Mouse (Mus musculus) hindbrain, embryonic 13.5 days (tissue): ENCODE measurements around the gene Irak2. TPM values are rescaled to one million over a fixed set of nuclear protein-coding genes. Genes with fewer than 3 reads are reported as not detected.
"Not testable (repeated sequence)": the region's sequence is repeated elsewhere in the genome, so short reads cannot be mapped to it uniquely, and the experiment has no call there.

Source experiments
- ATAC-seq: fragments of 200-750 bp; cut with Nextera tagmentation; 2 replicates; pipeline ENCODE4 v1.8.0; 2017; ENCODE audit warnings: moderate TSS enrichment; ENCODE audit not compliant: low FRiP score
- H3K27ac ChIP-seq: fragments of 300-500 bp; sonication (generic); 2 replicates; pipeline ENCODE4 v1.5.1; 2015; ENCODE audit warnings: inconsistent platforms, mild to moderate bottlenecking, moderate library complexity
- H3K27me3 ChIP-seq: fragments of 300-500 bp; sonication (generic); 2 replicates; pipeline ENCODE4 v1.6.1; 2015; ENCODE audit warnings: mild to moderate bottlenecking, inconsistent platforms
- H3K36me3 ChIP-seq: fragments of 300-500 bp; sonication (generic); 2 replicates; pipeline ENCODE4 v1.6.1; 2015; ENCODE audit warnings: mild to moderate bottlenecking, inconsistent platforms
- H3K4me1 ChIP-seq: fragments of 300-500 bp; sonication (generic); replicated peaks from 2 replicates; pipeline ENCODE4 v1.6.1; 2015; ENCODE audit warnings: inconsistent platforms
- H3K4me2 ChIP-seq: fragments of 300-500 bp; sonication (generic); 2 replicates; pipeline ENCODE4 v1.6.1; 2015; ENCODE audit warnings: inconsistent platforms, mild to moderate bottlenecking, moderate library complexity
- H3K4me3 ChIP-seq: fragments of 300-500 bp; sonication (generic); 2 replicates; pipeline ENCODE4 v1.5.1; 2015; ENCODE audit warnings: mild to moderate bottlenecking, inconsistent platforms
- H3K9ac ChIP-seq: fragments of 300-500 bp; sonication (generic); 2 replicates; pipeline ENCODE4 v1.6.1; 2015; ENCODE audit warnings: mild to moderate bottlenecking, inconsistent platforms
- H3K9me3 ChIP-seq: fragments of 300-500 bp; sonication (generic); 2 replicates; pipeline ENCODE4 v1.6.1; 2016; ENCODE audit warnings: inconsistent platforms
- WGBS: fragments of 180-500 bp; shearing (Covaris S2); methylation state at CpG from one replicate; pipeline ENCODE4 v1.1.7; 2015; 5-methylcytosine and 5-hydroxymethylcytosine counted together
- polyA plus RNA-seq: library from polyadenylated mRNA; unstranded; fragments of >200 nt; fragmentation: Nextera tagmentation; extraction: Ambion mirVana; gene quantifications from 2 replicates; pipeline ENCODE4 v1.2.1, GENCODE M21; 2015

Gene Irak2
- polyA plus RNA-seq, 1 experiment from 2014 or later, result 1.7 TPM

GRCm38 (mm10) chr6:113660492-113661352, 22.5 kb downstream of the Irak2 start:
- no peak overlapping the region for H3K4me3 ChIP-seq
- no peak overlapping the region for H3K9ac ChIP-seq
- ATAC-seq, result no peak
- WGBS, result 74% methylated on average over 14 of the region's 14 CpGs
- 0 out of 2 replicates have a peak, but pooled peaks cover 3% of the 10 kb centered on the region for H3K4me1 ChIP-seq
- H3K27me3 ChIP-seq, result no peaks in the 10 kb centered on the region
- H3K9me3 ChIP-seq, result no peaks in the 10 kb centered on the region
- no peak overlapping the region for H3K4me2 ChIP-seq
- H3K27ac ChIP-seq, result no peak overlapping the region
- no peaks in the 10 kb centered on the region for H3K36me3 ChIP-seq

- Histone ChIP-seq H3K27me3 (no peaks in the 10 kb centered on the region), H3K4me2 (no peak overlapping the region), H3K36me3 (no peaks in the 10 kb centered on the region), H3K4me1 (0 out of 2 replicates have a peak, but pooled peaks cover 3% of the 10 kb centered on the region), H3K9me3 (no peaks in the 10 kb centered on the region), H3K9ac (no peak overlapping the region), H3K27ac (no peak overlapping the region), H3K4me3 (no peak overlapping the region)
- WGBS, result 63% methylated on average over 12 of the region's 12 CpGs
- no peak for ATAC-seq
These were observed 23.3 kb downstream of the Irak2 start for GRCm38 (mm10) chr6:113661353-113662241.

GRCm38 (mm10) chr6:113662964-113663700, 24.9 kb downstream of the Irak2 start:
- H3K4me3 ChIP-seq, result no peak overlapping the region
- H3K4me1 ChIP-seq, result 0 out of 2 replicates have a peak, but pooled peaks cover 3% of the 10 kb centered on the region
- H3K27ac ChIP-seq, result no peak overlapping the region
- H3K9me3 ChIP-seq, result no peaks in the 10 kb centered on the region
- H3K4me2 ChIP-seq, result no peak overlapping the region
- 93% methylated on average over 8 of the region's 8 CpGs for WGBS
- no peaks in the 10 kb centered on the region for H3K36me3 ChIP-seq
- no peaks in the 10 kb centered on the region for H3K27me3 ChIP-seq
- no peak overlapping the region for H3K9ac ChIP-seq
- no peak for ATAC-seq

- no peak overlapping the region for H3K4me2 ChIP-seq
- H3K9me3 ChIP-seq, result no peaks in the 10 kb centered on the region
- no peak overlapping the region for H3K27ac ChIP-seq
- H3K9ac ChIP-seq, result no peak overlapping the region
- ATAC-seq, result no peak
- no peaks in the 10 kb centered on the region for H3K36me3 ChIP-seq
- no peaks in the 10 kb centered on the region for H3K27me3 ChIP-seq
- H3K4me1 ChIP-seq, result peaks cover 6% of the 10 kb centered on the region; the same call in 1 of the 2 replicates
- no peak overlapping the region for H3K4me3 ChIP-seq
- 91% methylated on average over 7 of the region's 7 CpGs for WGBS
These were observed 26.0 kb downstream of the Irak2 start for GRCm38 (mm10) chr6:113664305-113664704.

GRCm38 (mm10) chr6:113667611-113668122, 29.4 kb downstream of the Irak2 start:
- H3K9ac ChIP-seq, result no peak overlapping the region
- no peak for ATAC-seq
- no peak overlapping the region for H3K4me2 ChIP-seq
- no peaks in the 10 kb centered on the region for H3K9me3 ChIP-seq
- H3K4me3 ChIP-seq, result no peak overlapping the region
- no peaks in the 10 kb centered on the region for H3K27me3 ChIP-seq
- H3K27ac ChIP-seq, result no peak overlapping the region
- H3K4me1 ChIP-seq, result peaks cover 3% of the 10 kb centered on the region; the same call in 1 of the 2 replicates
- 75% methylated on average over 8 of the region's 8 CpGs for WGBS
- H3K36me3 ChIP-seq, result no peaks in the 10 kb centered on the region

- no peak for ATAC-seq
- Histone ChIP-seq H3K27ac (peak overlapping the region; percentile 40; the same call in 1 of the 2 replicates), H3K4me3 (no peak overlapping the region), H3K4me1 (peaks cover 3% of the 10 kb centered on the region; the same call in 1 of the 2 replicates), H3K36me3 (no peaks in the 10 kb centered on the region), H3K27me3 (no peaks in the 10 kb centered on the region), H3K9ac (no peak overlapping the region), H3K4me2 (no peak overlapping the region), H3K9me3 (no peaks in the 10 kb centered on the region)
- 45% methylated on average over 15 of the region's 15 CpGs for WGBS
These were observed 30.3 kb downstream of the Irak2 start for GRCm38 (mm10) chr6:113668287-113669154.

- WGBS, result 68% methylated on average over 7 of the region's 7 CpGs
- no peak for ATAC-seq
- H3K9me3 ChIP-seq, result no peaks in the 10 kb centered on the region
- no peak overlapping the region for H3K9ac ChIP-seq
- no peak overlapping the region for H3K27ac ChIP-seq
- no peaks in the 10 kb centered on the region for H3K27me3 ChIP-seq
- no peaks in the 10 kb centered on the region for H3K36me3 ChIP-seq
- no peak overlapping the region for H3K4me3 ChIP-seq
- peaks cover 3% of the 10 kb centered on the region; the same call in 1 of the 2 replicates for H3K4me1 ChIP-seq
- no peak overlapping the region for H3K4me2 ChIP-seq
These were observed 31.6 kb downstream of the Irak2 start for GRCm38 (mm10) chr6:113669821-113670220.

- not testable (repeated sequence) for H3K27ac ChIP-seq, ATAC-seq
- 90% methylated on average over 1 of the region's 1 CpGs for WGBS
These were observed 33.8 kb downstream of the Irak2 start for GRCm38 (mm10) chr6:113672029-113672428.

GRCm38 (mm10) chr6:113672989-113673388, 34.7 kb downstream of the Irak2 start:
- Histone ChIP-seq H3K36me3 (no peaks in the 10 kb centered on the region), H3K4me2 (no peak overlapping the region), H3K9me3 (no peaks in the 10 kb centered on the region), H3K27ac (no peak overlapping the region), H3K9ac (no peak overlapping the region), H3K4me1 (peaks cover 3% of the 10 kb centered on the region; the same call in 1 of the 2 replicates), H3K4me3 (no peak overlapping the region), H3K27me3 (no peaks in the 10 kb centered on the region)
- 87% methylated on average over 6 of the region's 6 CpGs for WGBS
- ATAC-seq, result no peak

More at GRCm38 (mm10) chr6:113672029-113672428, 33.8 kb downstream of the Irak2 start:
- H3K9ac ChIP-seq, H3K4me2 ChIP-seq, H3K9me3 ChIP-seq, H3K27me3 ChIP-seq, H3K36me3 ChIP-seq, H3K4me1 ChIP-seq, H3K4me3 ChIP-seq: not testable (repeated sequence)

- no peak overlapping the region for H3K9ac ChIP-seq
- no peak for ATAC-seq
- no peaks in the 10 kb centered on the region for H3K36me3 ChIP-seq
- 91% methylated on average over 4 of the region's 4 CpGs for WGBS
- no peak overlapping the region for H3K4me3 ChIP-seq
- H3K27me3 ChIP-seq, result no peaks in the 10 kb centered on the region
- no peaks in the 10 kb centered on the region for H3K4me1 ChIP-seq
- no peak overlapping the region for H3K27ac ChIP-seq
- H3K4me2 ChIP-seq, result no peak overlapping the region
- no peaks in the 10 kb centered on the region for H3K9me3 ChIP-seq
These were observed 37.0 kb downstream of the Irak2 start for GRCm38 (mm10) chr6:113675234-113675633.

- no peaks in the 10 kb centered on the region for H3K9me3 ChIP-seq
- no peak overlapping the region for H3K4me2 ChIP-seq
- no peaks in the 10 kb centered on the region for H3K36me3 ChIP-seq
- H3K4me1 ChIP-seq, result no peaks in the 10 kb centered on the region
- no peak overlapping the region for H3K4me3 ChIP-seq
- WGBS, result 94% methylated on average over 9 of the region's 9 CpGs
- no peaks in the 10 kb centered on the region for H3K27me3 ChIP-seq
- H3K9ac ChIP-seq, result no peak overlapping the region
- no peak overlapping the region for H3K27ac ChIP-seq
- ATAC-seq, result no peak
These were observed 37.7 kb downstream of the Irak2 start for GRCm38 (mm10) chr6:113675991-113676390.
